Mouse (Mus musculus) hindbrain, embryonic 16.5 days (tissue): ENCODE data around the gene Gpr1. TPM values are rescaled to one million over a fixed set of nuclear protein-coding genes. Genes with fewer than 3 reads are reported as not detected.

Source experiments
- ATAC-seq: fragments of 200-750 bp; cut with Nextera tagmentation; 2 replicates; pipeline ENCODE4 v1.8.0; 2017; ENCODE audit warnings: moderate TSS enrichment, moderate library complexity
- H3K27ac ChIP-seq: fragments of 300-500 bp; sonication (generic); 2 replicates; pipeline ENCODE4 v1.5.1; 2014; ENCODE audit warnings: low read depth, mild to moderate bottlenecking, control low read depth, low read length, moderate library complexity
- H3K27me3 ChIP-seq: fragments of 300-500 bp; sonication (generic); replicated peaks from 2 replicates; pipeline ENCODE4 v1.6.1; 2014; ENCODE audit warnings: low read length; ENCODE audit not compliant: control insufficient read depth, insufficient read depth
- H3K36me3 ChIP-seq: fragments of 300-500 bp; sonication (generic); 2 replicates; pipeline ENCODE4 v1.6.1; 2014; ENCODE audit warnings: mild to moderate bottlenecking, low read length, moderate library complexity, mixed read lengths; ENCODE audit not compliant: control insufficient read depth, insufficient read depth
- H3K4me1 ChIP-seq: fragments of 300-500 bp; sonication (generic); 2 replicates; pipeline ENCODE4 v1.6.1; 2014; ENCODE audit warnings: low read depth, low read length; ENCODE audit not compliant: control insufficient read depth, insufficient read depth
- H3K4me2 ChIP-seq: fragments of 300-500 bp; sonication (generic); 2 replicates; pipeline ENCODE4 v1.6.1; 2014; ENCODE audit warnings: mild to moderate bottlenecking, low read length, control low read depth, moderate library complexity
- H3K4me3 ChIP-seq: fragments of 300-500 bp; sonication (generic); 2 replicates; pipeline ENCODE4 v1.5.1; 2014; ENCODE audit warnings: mild to moderate bottlenecking, low read length, control low read depth, moderate library complexity
- H3K9ac ChIP-seq: fragments of 300-500 bp; sonication (generic); 2 replicates; pipeline ENCODE4 v1.6.1; 2014; ENCODE audit warnings: low read depth, mild to moderate bottlenecking, control low read depth, low read length, moderate library complexity
- H3K9me3 ChIP-seq: fragments of 300-500 bp; sonication (generic); 2 replicates; pipeline ENCODE4 v1.6.1; 2014; ENCODE audit warnings: mild to moderate bottlenecking, low read length, moderate library complexity; ENCODE audit not compliant: control insufficient read depth
- WGBS: fragments of 180-500 bp; shearing (Covaris S2); extraction: QIAGEN DNeasy Blood & Tissue Kit; methylation state at CpG from one replicate; pipeline ENCODE4 v1.1.7; 2014; 5-methylcytosine and 5-hydroxymethylcytosine counted together
- polyA plus RNA-seq: library from polyadenylated mRNA; unstranded; fragments of >200 nt; fragmentation: Nextera tagmentation; extraction: Ambion mirVana; gene quantifications from 2 replicates; pipeline ENCODE4 v1.2.1, GENCODE M21; 2015

The Gpr1 gene
- polyA plus RNA-seq, 1 experiment from 2014 or later, result 1.0 TPM

GRCm38 (mm10) chr1:63253291-63253690 is 38.9 kb upstream of the Gpr1 start:
- Histone ChIP-seq H3K4me2 (no peak overlapping the region), H3K9ac (no peak overlapping the region), H3K9me3 (no peaks in the 10 kb centered on the region), H3K27me3 (peaks cover 54% of the 10 kb centered on the region), H3K4me1 (no peaks in the 10 kb centered on the region; the same call in 1 of the 2 replicates), H3K4me3 (no peak overlapping the region), H3K36me3 (no peaks in the 10 kb centered on the region), H3K27ac (no peak overlapping the region)
- 19% methylated on average over 5 of the region's 5 CpGs for WGBS
- ATAC-seq, result no peak

- Histone ChIP-seq H3K27ac (no peak overlapping the region), H3K9me3 (no peaks in the 10 kb centered on the region), H3K4me2 (no peak overlapping the region), H3K9ac (no peak overlapping the region), H3K4me3 (no peak overlapping the region), H3K27me3 (peaks cover 54% of the 10 kb centered on the region), H3K4me1 (no peaks in the 10 kb centered on the region; the same call in none of the 2 replicates), H3K36me3 (no peaks in the 10 kb centered on the region)
- WGBS, result 31% methylated on average over 24 of the region's 24 CpGs
- ATAC-seq, result peak; percentile 58; the same call in 1 of the 2 replicates
These were observed 38.2 kb upstream of the Gpr1 start for GRCm38 (mm10) chr1:63252351-63253209.

- Histone ChIP-seq H3K9ac (no peak overlapping the region), H3K4me3 (no peak overlapping the region), H3K4me1 (peaks cover 2% of the 10 kb centered on the region; the same call in 1 of the 2 replicates), H3K36me3 (no peaks in the 10 kb centered on the region), H3K27ac (no peak overlapping the region), H3K4me2 (no peak overlapping the region), H3K9me3 (no peaks in the 10 kb centered on the region), H3K27me3 (peaks cover 33% of the 10 kb centered on the region)
- no peak for ATAC-seq
- WGBS, result 54% methylated on average over 4 of the region's 4 CpGs
These were observed 34.9 kb upstream of the Gpr1 start for GRCm38 (mm10) chr1:63249261-63249660.

- Histone ChIP-seq H3K4me3 (peak overlapping the region; percentile 34), H3K4me2 (peak overlapping the region; percentile 60), H3K27ac (peak overlapping the region; percentile 52; the same call in 1 of the 2 replicates), H3K9ac (peak overlapping the region; percentile 53), H3K36me3 (no peaks in the 10 kb centered on the region), H3K27me3 (peaks cover 29% of the 10 kb centered on the region), H3K9me3 (no peaks in the 10 kb centered on the region), H3K4me1 (peaks cover 2% of the 10 kb centered on the region; the same call in 1 of the 2 replicates)
- WGBS, result 3% methylated on average over 44 of the region's 44 CpGs
- ATAC-seq, result no peak
These were observed 34.1 kb upstream of the Gpr1 start for GRCm38 (mm10) chr1:63248360-63248851.

- Histone ChIP-seq H3K4me1 (peaks cover 2% of the 10 kb centered on the region; the same call in 1 of the 2 replicates), H3K27me3 (peaks cover 29% of the 10 kb centered on the region), H3K4me2 (peak overlapping the region; percentile 60), H3K4me3 (peak overlapping the region; percentile 34), H3K27ac (peak overlapping the region; percentile 52; the same call in 1 of the 2 replicates), H3K9me3 (no peaks in the 10 kb centered on the region), H3K9ac (peak overlapping the region; percentile 53), H3K36me3 (no peaks in the 10 kb centered on the region)
- 2% methylated on average over 18 of the region's 18 CpGs for WGBS
- no peak for ATAC-seq
These were observed 33.6 kb upstream of the Gpr1 start for GRCm38 (mm10) chr1:63247831-63248359.

- H3K4me1 ChIP-seq, result peaks cover 2% of the 10 kb centered on the region; the same call in 1 of the 2 replicates
- ATAC-seq, result peak; percentile 85
- no peak overlapping the region for H3K27ac ChIP-seq
- H3K9ac ChIP-seq, result no peak overlapping the region; the same call in 1 of the 2 replicates
- H3K9me3 ChIP-seq, result no peaks in the 10 kb centered on the region
- H3K27me3 ChIP-seq, result peaks cover 24% of the 10 kb centered on the region
- WGBS, result 2% methylated on average over 16 of the region's 16 CpGs
- H3K36me3 ChIP-seq, result no peaks in the 10 kb centered on the region
- H3K4me3 ChIP-seq, result peak overlapping the region; percentile 19
- peak overlapping the region; percentile 60 for H3K4me2 ChIP-seq
These were observed 32.6 kb upstream of the Gpr1 start for GRCm38 (mm10) chr1:63246862-63247521.

GRCm38 (mm10) chr1:63243854-63244253 is 29.5 kb upstream of the Gpr1 start:
- no peak overlapping the region for H3K4me3 ChIP-seq
- no peak for ATAC-seq
- no peaks in the 10 kb centered on the region for H3K36me3 ChIP-seq
- no peak overlapping the region for H3K27ac ChIP-seq
- WGBS, result 76% methylated on average over 4 of the region's 4 CpGs
- H3K4me1 ChIP-seq, result peaks cover 2% of the 10 kb centered on the region; the same call in 1 of the 2 replicates
- H3K9ac ChIP-seq, result no peak overlapping the region
- peaks cover 7% of the 10 kb centered on the region; the same call in 1 of the 2 replicates for H3K27me3 ChIP-seq
- no peak overlapping the region for H3K4me2 ChIP-seq
- no peaks in the 10 kb centered on the region for H3K9me3 ChIP-seq

- no peak overlapping the region for H3K4me2 ChIP-seq
- WGBS, result 85% methylated on average over 8 of the region's 8 CpGs
- H3K36me3 ChIP-seq, result no peaks in the 10 kb centered on the region
- H3K9me3 ChIP-seq, result no peaks in the 10 kb centered on the region
- H3K9ac ChIP-seq, result no peak overlapping the region
- no peak for ATAC-seq
- H3K4me3 ChIP-seq, result no peak overlapping the region
- no peaks in the 10 kb centered on the region for H3K4me1 ChIP-seq
- no peak overlapping the region for H3K27ac ChIP-seq
- no peaks in the 10 kb centered on the region for H3K27me3 ChIP-seq
These were observed 25.4 kb upstream of the Gpr1 start for GRCm38 (mm10) chr1:63239751-63240150.

GRCm38 (mm10) chr1:63239305-63239704 is 25.0 kb upstream of the Gpr1 start:
- Histone ChIP-seq H3K36me3 (no peaks in the 10 kb centered on the region), H3K27me3 (no peaks in the 10 kb centered on the region), H3K4me2 (no peak overlapping the region), H3K9me3 (no peaks in the 10 kb centered on the region), H3K9ac (no peak overlapping the region), H3K27ac (no peak overlapping the region), H3K4me3 (no peak overlapping the region), H3K4me1 (no peaks in the 10 kb centered on the region)
- ATAC-seq, result no peak
- 57% methylated on average over 4 of the region's 4 CpGs for WGBS
